ENCODE assay signal across 8 mouse cellular contexts in genomic region chr7:141408833-141409232, GRCm38 (mm10). TPM values are rescaled to one million over a fixed set of nuclear protein-coding genes. Genes with fewer than 3 reads are reported as not detected.
DNase-seq lines count a peak whose midpoint lies in the region; ATAC-seq lines count a peak whose summit lies in the region.

No protein-coding gene starts in this region.

- no peak overlapping the region for H3K27ac ChIP-seq in forebrain, embryonic 12.5 days
- no peak overlapping the region for H3K27ac ChIP-seq in liver, embryonic 15.5 days (replicated peaks)
- no peak overlapping the region for H3K27ac ChIP-seq in neural tube, embryonic 11.5 days (ENCODE audit: low read depth, low read length)
- H3K27ac ChIP-seq in stomach, embryonic 15.5 days: no peak overlapping the region

- no peaks in the 10 kb centered on the region for H3K27me3 ChIP-seq in forebrain, embryonic 12.5 days
- no peaks in the 10 kb centered on the region for H3K27me3 ChIP-seq in liver, embryonic 15.5 days
- no peaks in the 10 kb centered on the region for H3K27me3 ChIP-seq in neural tube, embryonic 11.5 days (ENCODE audit: control insufficient read depth, insufficient read depth, low read length)
- H3K27me3 ChIP-seq in stomach, embryonic 15.5 days (replicated peaks): no peaks in the 10 kb centered on the region

- peak; percentile 61; the same call in 1 of the 2 replicates for ATAC-seq in forebrain, embryonic 12.5 days (ENCODE audit: low FRiP score)
- peak; percentile 40 for ATAC-seq in liver, embryonic 15.5 days (ENCODE audit: insufficient read depth)
- peak; percentile 39; the same call in 1 of the 2 replicates for ATAC-seq in neural tube, embryonic 11.5 days (ENCODE audit: insufficient read depth, low FRiP score, low TSS enrichment)
- peak; percentile 71 for ATAC-seq in stomach, embryonic 15.5 days (ENCODE audit: insufficient read depth, low FRiP score, low read depth)

- peak overlapping the region; percentile 36; the same call in 1 of the 2 replicates for H3K9ac ChIP-seq in forebrain, embryonic 12.5 days
- no peak overlapping the region for H3K9ac ChIP-seq in liver, embryonic 15.5 days
- no peak overlapping the region for H3K9ac ChIP-seq in neural tube, embryonic 11.5 days (ENCODE audit: low read length)
- peak overlapping the region; percentile 16; the same call in 1 of the 2 replicates for H3K9ac ChIP-seq in stomach, embryonic 15.5 days

- H3K36me3 ChIP-seq in forebrain, embryonic 12.5 days (replicated peaks): peaks cover 32% of the 10 kb centered on the region
- H3K36me3 ChIP-seq in liver, embryonic 15.5 days (replicated peaks): peaks cover 45% of the 10 kb centered on the region
- peaks cover 4% of the 10 kb centered on the region; the same call in 1 of the 2 replicates for H3K36me3 ChIP-seq in neural tube, embryonic 11.5 days (ENCODE audit: control insufficient read depth, insufficient read depth, low read length)
- peaks cover 18% of the 10 kb centered on the region for H3K36me3 ChIP-seq in stomach, embryonic 15.5 days

- no peak overlapping the region for H3K4me3 ChIP-seq in forebrain, embryonic 12.5 days (replicated peaks)
- H3K4me3 ChIP-seq in liver, embryonic 15.5 days (replicated peaks): no peak overlapping the region
- no peak overlapping the region for H3K4me3 ChIP-seq in neural tube, embryonic 11.5 days (ENCODE audit: low read depth, low read length)
- no peak overlapping the region for H3K4me3 ChIP-seq in stomach, embryonic 15.5 days (replicated peaks)

- H3K4me2 ChIP-seq in forebrain, embryonic 12.5 days: 0 out of 2 replicates have a peak overlapping the region, but pooled peaks have one; percentile 8
- no peak overlapping the region for H3K4me2 ChIP-seq in liver, embryonic 15.5 days
- H3K4me2 ChIP-seq in neural tube, embryonic 11.5 days (ENCODE audit: low read depth): no peak overlapping the region
- H3K4me2 ChIP-seq in stomach, embryonic 15.5 days: no peak overlapping the region

- no peaks in the 10 kb centered on the region for H3K9me3 ChIP-seq in forebrain, embryonic 12.5 days
- no peaks in the 10 kb centered on the region for H3K9me3 ChIP-seq in liver, embryonic 15.5 days (replicated peaks)
- H3K9me3 ChIP-seq in neural tube, embryonic 11.5 days (ENCODE audit: control insufficient read depth, low read length): no peaks in the 10 kb centered on the region
- H3K9me3 ChIP-seq in stomach, embryonic 15.5 days: no peaks in the 10 kb centered on the region

- H3K4me1 ChIP-seq in forebrain, embryonic 12.5 days: peaks cover 12% of the 10 kb centered on the region
- peaks cover 28% of the 10 kb centered on the region for H3K4me1 ChIP-seq in liver, embryonic 15.5 days (replicated peaks)
- peaks cover 8% of the 10 kb centered on the region; the same call in 1 of the 2 replicates for H3K4me1 ChIP-seq in neural tube, embryonic 11.5 days (ENCODE audit: control insufficient read depth, insufficient read depth, low read length)
- H3K4me1 ChIP-seq in stomach, embryonic 15.5 days: peaks cover 11% of the 10 kb centered on the region

- intact Hi-C loops in heart, postnatal 14 days (cut with DNase I): loop anchor here (1.0 to 2.0 kb wide), 2 partner anchors 28 to 116 kb away; partner anchors contain the start of gene Slc25a22

- WGBS in forebrain, embryonic 12.5 days: 11% methylated on average over 11 of the region's 11 CpGs
- 15% methylated on average over 11 of the region's 11 CpGs for WGBS in liver, embryonic 15.5 days (ENCODE audit: insufficient replicate concordance)
- WGBS in neural tube, embryonic 11.5 days: 13% methylated on average over 11 of the region's 11 CpGs
- 10% methylated on average over 11 of the region's 11 CpGs for WGBS in stomach, embryonic 15.5 days

- DNase-seq in CD8-positive naive resting alpha-beta T cell, adult 2 months (ENCODE audit: low read depth in 2 of 2, low spot score in 2 of 2): peak; percentile 71 to 80
- peak; percentile 76 for DNase-seq in c-Kit-positive CD71-positive TER-119-positive erythroid progenitor cells, embryonic 14.5 days (ENCODE audit: low spot score)
- peak; percentile 87 to 93 for DNase-seq in heart, postnatal 14 days
- DNase-seq in kidney, postnatal 4 days: peak; percentile 92 to 93
- DNase-seq in neural tube, embryonic 11.5 days (ENCODE audit: low spot score): peak; percentile 86

RNA-seq across cellular contexts. Expression of gene Gatd1, which starts 5.1 kb away (rescaled TPM):
- polyA plus RNA-seq in forebrain, embryonic 12.5 days (2016; fragmentation: Nextera tagmentation; extraction: Ambion mirVana): 47.0 and 50.0 TPM in 2 replicates
- total RNA-seq in heart, postnatal 14 days (2021): 10 to 100 TPM; 12.5 to 13.3 TPM
- 15.0 and 15.7 TPM in 2 replicates for polyA plus RNA-seq in liver, embryonic 15.5 days (2015; fragmentation: Nextera tagmentation; extraction: Ambion mirVana)
- 44.1 and 46.0 TPM in 2 replicates for polyA plus RNA-seq in neural tube, embryonic 11.5 days (2014; fragmentation: Nextera tagmentation; extraction: Ambion mirVana)
- 51.1 and 53.0 TPM in 2 replicates for polyA plus RNA-seq in stomach, embryonic 15.5 days (2015; fragmentation: Nextera tagmentation; extraction: Ambion mirVana)

RNA-seq across cellular contexts. Expression of gene Taldo1, which starts 16.8 kb away (rescaled TPM):
- polyA plus RNA-seq in forebrain, embryonic 12.5 days (2016; fragmentation: Nextera tagmentation; extraction: Ambion mirVana): 397 and 407 TPM in 2 replicates
- 100 to 1,000 TPM; 125 to 126 TPM for total RNA-seq in heart, postnatal 14 days (2021)
- polyA plus RNA-seq in liver, embryonic 15.5 days (2015; fragmentation: Nextera tagmentation; extraction: Ambion mirVana): 409 and 415 TPM in 2 replicates
- polyA plus RNA-seq in neural tube, embryonic 11.5 days (2014; fragmentation: Nextera tagmentation; extraction: Ambion mirVana): 359 and 371 TPM in 2 replicates
- 347 and 384 TPM in 2 replicates for polyA plus RNA-seq in stomach, embryonic 15.5 days (2015; fragmentation: Nextera tagmentation; extraction: Ambion mirVana)

RNA-seq across cellular contexts. Expression of gene Cend1, which starts 20.5 kb away (rescaled TPM):
- polyA plus RNA-seq in forebrain, embryonic 12.5 days (2016; fragmentation: Nextera tagmentation; extraction: Ambion mirVana): 20.5 and 22.5 TPM in 2 replicates
- total RNA-seq in heart, postnatal 14 days (2021): 1 to 10 TPM; 1.5 to 1.7 TPM
- not detected in 2 replicates for polyA plus RNA-seq in liver, embryonic 15.5 days (2015; fragmentation: Nextera tagmentation; extraction: Ambion mirVana)
- 8.8 and 13.9 TPM in 2 replicates for polyA plus RNA-seq in neural tube, embryonic 11.5 days (2014; fragmentation: Nextera tagmentation; extraction: Ambion mirVana)
- polyA plus RNA-seq in stomach, embryonic 15.5 days (2015; fragmentation: Nextera tagmentation; extraction: Ambion mirVana): 2.5 TPM in 2 replicates

RNA-seq across cellular contexts. Expression of gene Slc25a22, which starts 28.9 kb away (rescaled TPM):
- 57.4 and 60.9 TPM in 2 replicates for polyA plus RNA-seq in forebrain, embryonic 12.5 days (2016; fragmentation: Nextera tagmentation; extraction: Ambion mirVana)
- total RNA-seq in heart, postnatal 14 days (2021): 10 to 100 TPM; 65.5 to 67.6 TPM
- polyA plus RNA-seq in liver, embryonic 15.5 days (2015; fragmentation: Nextera tagmentation; extraction: Ambion mirVana): 18.7 and 20.5 TPM in 2 replicates
- polyA plus RNA-seq in neural tube, embryonic 11.5 days (2014; fragmentation: Nextera tagmentation; extraction: Ambion mirVana): 45.2 and 45.8 TPM in 2 replicates
- 26.9 and 27.2 TPM in 2 replicates for polyA plus RNA-seq in stomach, embryonic 15.5 days (2015; fragmentation: Nextera tagmentation; extraction: Ambion mirVana)

RNA-seq across cellular contexts. Expression of gene Pidd1, which starts 35.0 kb away (rescaled TPM):
- 16.9 and 18.8 TPM in 2 replicates for polyA plus RNA-seq in forebrain, embryonic 12.5 days (2016; fragmentation: Nextera tagmentation; extraction: Ambion mirVana)
- total RNA-seq in heart, postnatal 14 days (2021): 1 to 10 TPM; 1.1 to 1.2 TPM
- polyA plus RNA-seq in liver, embryonic 15.5 days (2015; fragmentation: Nextera tagmentation; extraction: Ambion mirVana): 10.3 and 10.7 TPM in 2 replicates
- 9.5 and 10.3 TPM in 2 replicates for polyA plus RNA-seq in neural tube, embryonic 11.5 days (2014; fragmentation: Nextera tagmentation; extraction: Ambion mirVana)
- 8.5 and 8.6 TPM in 2 replicates for polyA plus RNA-seq in stomach, embryonic 15.5 days (2015; fragmentation: Nextera tagmentation; extraction: Ambion mirVana)

Comparison
In these comparisons a context has a peak if more than half of its experiments do, and no peak if none do; other contexts are left out.
1. H3K9ac ChIP-seq: peak in forebrain, embryonic 12.5 days (single experiment) and stomach, embryonic 15.5 days (single experiment); none in liver, embryonic 15.5 days (single experiment) and neural tube, embryonic 11.5 days (single experiment).
2. Peak in every context shown above with its lines, with median percentiles within 50 percentile points of each other: DNase-seq and ATAC-seq.